Mouse (Mus musculus): ENCODE measurements around the gene Scaf1.

GRCm38 (mm10) chr7:45025601-45026220 is 9.5 kb upstream of the Scaf1 start:
- TF ChIP-seq EP300 (IDR thresholded peaks at IDR 0.05; ENCODE audit: low read depth) (no peak), CTCF (IDR thresholded peaks at IDR 0.05; ENCODE audit: low read depth) (no peak)

All from liver, embryonic 14.5 days (tissue).